Mouse (Mus musculus) layer of hippocampus, postnatal 36 days (tissue): ENCODE results near the gene Vps16. TPM values are rescaled to one million over a fixed set of nuclear protein-coding genes. Genes with fewer than 3 reads are reported as not detected.

Experiments
- DNase-seq, 2 experiments: peaks; one replicate each; pipeline ENCODE4 v3.0.0; 2022
- total RNA-seq, 2 experiments: library from RNA; stranded (reverse); gene quantifications; 2 replicates each; pipeline ENCODE4 v1.2.3; 2021

The Vps16 gene
- total RNA-seq, 2 experiments from 2014 or later = 85.2 to 98.0 TPM

DNA sequence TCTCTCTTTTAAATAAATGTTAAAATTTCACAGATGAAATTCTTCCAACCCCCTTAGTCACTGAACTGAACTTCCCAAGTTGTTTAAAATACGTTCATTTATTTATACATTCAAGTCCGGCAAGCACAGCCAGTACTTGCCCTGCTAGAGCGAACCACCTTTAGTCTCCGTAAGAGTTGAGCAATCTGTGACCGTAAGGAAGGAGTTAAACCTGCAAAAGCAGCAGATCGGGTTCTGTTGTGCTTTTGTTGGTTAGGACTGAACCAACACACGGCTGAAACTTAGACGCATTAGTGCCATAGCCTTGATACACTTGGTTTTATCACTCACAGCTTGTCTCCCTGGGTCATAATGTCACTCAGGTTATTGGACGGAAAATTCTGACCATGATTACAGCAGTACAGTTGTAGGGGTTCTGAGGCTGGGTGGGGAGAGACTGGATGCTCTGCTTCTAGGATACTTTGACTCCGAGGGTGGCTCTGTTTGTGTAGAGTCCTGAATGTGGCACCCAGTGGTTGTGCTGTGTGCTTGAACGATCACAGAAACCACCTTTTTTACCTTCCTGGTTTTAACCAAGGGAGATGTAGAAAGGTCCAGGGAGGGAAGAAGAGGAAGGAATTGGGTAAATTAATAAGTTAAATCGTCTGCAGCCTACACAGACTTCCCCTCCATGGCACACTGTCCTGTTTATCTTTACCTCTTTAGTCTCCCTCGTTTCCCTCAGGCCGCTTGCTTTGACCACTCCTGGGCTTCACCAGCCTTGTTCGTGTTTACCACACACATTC, 37.3 kb downstream of the Vps16 start:
- DNase-seq = no peak

GRCm38 (mm10) chr2:130466438-130466837, 42.3 kb downstream of the Vps16 start:
- DNase-seq = no peak

- DNase-seq = no peak
Measured at GRCm38 (mm10) chr2:130469366-130469765, 45.2 kb downstream of the Vps16 start.

GRCm38 (mm10) chr2:130469935-130470334, 45.8 kb downstream of the Vps16 start:
- DNase-seq = no peak

DNA sequence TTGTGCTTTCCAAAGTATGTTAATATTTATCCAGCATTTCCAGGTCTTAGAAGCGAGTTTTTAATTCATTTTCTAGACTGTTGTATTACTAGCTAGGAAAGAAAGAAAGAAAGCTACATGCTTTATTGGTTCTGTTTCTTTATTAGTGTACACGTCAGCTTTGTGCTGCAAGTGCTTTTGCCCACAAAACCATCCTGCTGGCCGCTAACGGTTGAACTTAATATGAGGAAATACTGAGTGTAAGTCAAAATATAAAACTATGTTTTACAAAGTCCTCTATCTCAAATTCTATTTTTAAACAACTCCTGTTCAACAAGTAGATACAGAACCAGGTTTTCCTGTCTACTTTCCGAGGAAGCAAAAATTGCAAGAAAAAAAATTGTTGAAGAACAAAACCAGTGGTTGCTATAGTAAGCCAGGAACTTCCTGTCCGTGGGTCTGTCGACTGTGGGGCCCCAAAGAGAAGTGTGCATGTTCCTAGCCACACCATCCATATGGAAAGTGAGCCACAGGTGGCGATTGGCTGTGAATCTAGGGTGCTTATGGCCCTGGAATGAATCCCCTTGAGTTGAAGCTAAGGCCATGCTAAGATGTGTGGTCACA, 48.9 kb downstream of the Vps16 start:
- no peak for DNase-seq

GRCm38 (mm10) chr2:130475764-130476163, 51.6 kb downstream of the Vps16 start:
- no peak for DNase-seq

DNA sequence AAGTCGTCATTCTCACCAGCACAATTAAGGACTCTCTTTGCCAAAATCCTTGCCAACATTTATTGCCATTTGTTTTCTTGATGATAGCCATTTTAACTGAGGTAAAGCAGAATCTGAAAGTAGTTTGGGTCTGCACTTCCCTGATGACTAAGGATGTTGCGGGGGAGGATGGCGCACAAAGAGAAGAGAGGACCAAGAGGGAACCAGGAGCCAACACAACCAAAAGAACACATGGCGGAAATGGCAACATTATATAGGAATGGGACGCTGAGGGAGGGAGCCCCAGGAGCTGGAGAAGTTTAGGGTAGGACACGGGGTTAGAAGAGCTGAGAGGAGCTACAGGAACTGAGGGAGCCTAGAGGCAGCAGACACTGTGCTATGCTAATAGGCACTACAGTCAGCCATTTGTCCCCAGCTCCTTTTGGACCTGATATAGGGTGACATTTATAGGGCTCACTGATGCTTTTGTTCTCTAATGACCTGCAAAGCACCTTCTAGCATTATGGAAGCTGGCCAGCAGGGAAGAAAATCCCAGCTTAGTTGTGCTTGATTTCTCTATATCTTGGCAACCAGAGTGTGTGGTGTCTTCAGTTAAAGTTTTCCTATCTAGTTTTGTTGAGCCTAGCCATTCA, 52.6 kb downstream of the Vps16 start:
- DNase-seq = no peak

DNA sequence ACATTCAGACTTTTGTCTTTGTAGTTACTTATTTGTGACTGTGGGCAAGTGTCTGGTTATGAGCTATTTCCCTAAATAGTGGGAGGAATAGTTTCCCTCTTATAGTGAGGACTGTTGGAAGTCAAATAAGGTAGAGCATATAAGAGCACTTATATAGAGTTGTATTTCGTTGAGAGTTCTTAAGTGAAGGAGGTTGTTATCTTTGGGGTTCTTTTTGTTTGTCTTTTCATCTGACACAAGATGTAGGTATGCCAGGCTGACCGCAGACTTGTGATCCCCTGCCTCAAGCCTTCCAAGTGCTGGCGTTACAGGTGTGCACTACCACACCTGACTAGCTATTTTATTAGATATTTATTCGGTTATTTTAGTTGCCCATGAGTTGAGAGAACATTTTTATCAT, 58.0 kb downstream of the Vps16 start:
- DNase-seq = no peak

GRCm38 (mm10) chr2:130482700-130483099, 58.6 kb downstream of the Vps16 start:
- DNase-seq = no peak

- no peak for DNase-seq
Measured at GRCm38 (mm10) chr2:130484206-130484605, 60.1 kb downstream of the Vps16 start.

DNA sequence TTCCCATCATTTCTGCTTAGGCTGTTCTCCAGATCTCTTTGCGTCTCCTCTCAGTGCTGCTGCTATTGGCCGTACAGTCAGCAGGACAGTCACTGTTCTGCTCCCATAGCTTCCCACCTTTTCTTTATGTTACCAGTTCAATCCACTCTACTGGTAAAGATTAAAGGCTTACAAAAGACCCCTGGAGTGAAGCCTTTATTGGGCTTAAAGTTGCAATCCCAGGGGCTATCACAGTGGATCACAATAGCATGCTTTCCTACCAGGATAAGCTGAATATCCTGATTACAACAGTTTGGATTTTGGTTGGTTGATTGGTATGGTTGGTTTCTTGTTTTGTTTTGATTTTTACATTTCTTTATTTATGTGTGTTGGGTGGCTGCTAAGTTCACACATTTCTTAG, 63.9 kb downstream of the Vps16 start:
- no peak for DNase-seq

DNA sequence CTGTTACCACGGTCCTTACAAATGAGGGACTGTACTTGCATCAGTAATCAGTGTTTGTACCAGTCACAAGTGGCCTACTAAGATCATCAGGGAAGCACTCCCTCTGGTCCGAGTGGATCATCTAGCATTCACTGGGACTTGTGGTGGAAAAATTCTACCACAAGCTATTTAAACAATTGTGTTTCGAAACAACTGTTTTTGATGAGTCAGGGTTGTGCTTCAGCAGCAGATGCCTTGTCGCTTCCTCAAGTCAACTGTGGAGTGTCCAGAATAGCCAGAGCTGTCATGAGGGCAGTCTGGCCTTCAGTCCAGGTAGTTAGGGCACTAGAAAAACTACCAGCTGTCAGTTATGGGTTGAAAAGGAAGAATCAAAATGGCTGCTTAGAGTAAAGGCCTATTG, 64.5 kb downstream of the Vps16 start:
- DNase-seq = no peak

DNA sequence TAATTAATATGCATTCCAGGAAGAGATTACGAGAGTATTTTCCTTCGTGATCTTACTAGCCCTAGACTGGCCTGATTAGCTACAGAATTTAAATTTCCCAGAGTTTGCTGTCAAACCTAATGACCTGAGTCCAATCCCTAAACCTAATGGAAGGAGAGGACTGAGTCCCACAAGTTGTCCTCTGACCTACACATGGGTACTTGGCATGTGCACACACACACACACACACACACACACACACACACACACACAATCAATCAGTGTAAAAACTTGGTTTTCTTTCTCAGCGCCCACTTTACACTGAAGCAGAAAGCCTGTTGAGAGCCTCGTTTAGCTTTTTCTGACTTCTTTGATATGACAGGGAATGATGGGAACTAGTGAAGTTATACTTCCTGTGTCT, 67.0 kb downstream of the Vps16 start:
- no peak for DNase-seq

DNA sequence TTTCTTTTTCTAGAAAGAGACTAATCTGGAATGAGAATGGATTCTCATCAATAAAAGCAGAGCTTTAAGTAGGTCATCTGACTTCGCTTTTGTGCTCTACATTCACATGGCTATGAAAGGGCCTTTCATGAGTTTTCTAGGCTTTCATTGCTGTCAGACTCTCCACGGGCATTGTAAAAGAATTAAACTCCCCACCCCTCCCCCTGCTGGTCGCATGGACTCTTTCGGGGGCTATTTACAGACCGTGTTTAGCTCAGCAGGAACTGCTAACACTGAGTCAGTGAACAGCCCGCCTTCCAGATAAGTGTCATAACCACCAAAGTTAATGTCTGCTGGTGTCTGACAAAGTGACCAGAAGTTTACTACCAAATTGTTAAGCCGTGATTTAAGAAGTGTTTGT, 67.4 kb downstream of the Vps16 start:
- DNase-seq = peak; percentile 69 to 71

Other genes with a start within 250 kb of the Vps16 start
- 100 to 1,000 TPM; 118 to 119 TPM for gene Snrpb, start 244.9 kb upstream of the Vps16 start, total RNA-seq
- not detected for gene Tmc2, start 229.1 kb upstream of the Vps16 start, total RNA-seq
- gene Nop56, start 149.9 kb upstream of the Vps16 start, total RNA-seq = 100 to 1,000 TPM; 143 to 144 TPM
- 100 to 1,000 TPM; 329 to 336 TPM for gene Idh3b, start 139.8 kb upstream of the Vps16 start, total RNA-seq
- 10 to 100 TPM; 11.4 to 11.7 TPM for gene Ebf4, start 129.2 kb upstream of the Vps16 start, total RNA-seq
- 1 to 10 TPM; 6.0 to 8.0 TPM for gene Cpxm1, start 26.8 kb upstream of the Vps16 start, total RNA-seq
- not detected for gene Gm28372, start 19.1 kb upstream of the Vps16 start, total RNA-seq
- gene 1700020A23Rik, start 19.1 kb upstream of the Vps16 start, total RNA-seq = not detected
- gene Tmem239, start 17.9 kb upstream of the Vps16 start, total RNA-seq = not detected
- gene Pced1a, start 362 bp downstream of the Vps16 start, total RNA-seq = 10 to 100 TPM; 23.1 to 26.0 TPM
- gene Ptpra, start 25.9 kb downstream of the Vps16 start, total RNA-seq = 100 to 1,000 TPM; 318 to 339 TPM
- 10 to 100 TPM; 84.4 to 85.8 TPM for gene Mrps26, start 139.4 kb downstream of the Vps16 start, total RNA-seq
- gene Oxt, start 151.8 kb downstream of the Vps16 start, total RNA-seq = not detected
- gene Avp, start 158.2 kb downstream of the Vps16 start, total RNA-seq = 1 to 10 TPM in 1 of 2 experiments, under 1 TPM in 1; 0.73 to 1.8 TPM
- gene Fastkd5, start 205.7 kb downstream of the Vps16 start, total RNA-seq = 10 to 100 TPM in 1 of 2 experiments, 1 to 10 TPM in 1; 8.2 to 10.2 TPM
- gene Ubox5, start 205.7 kb downstream of the Vps16 start, total RNA-seq = 10 to 100 TPM in 1 of 2 experiments, 1 to 10 TPM in 1; 9.7 to 10.6 TPM
- 100 to 1,000 TPM; 172 to 184 TPM for gene Lzts3, start 218.5 kb downstream of the Vps16 start, total RNA-seq
- 10 to 100 TPM; 83.9 to 84.7 TPM for gene Ddrgk1, start 240.3 kb downstream of the Vps16 start, total RNA-seq
- 10 to 100 TPM; 34.1 to 39.2 TPM for gene Itpa, start 243.3 kb downstream of the Vps16 start, total RNA-seq